Mouse (Mus musculus) bone marrow macrophage, adult 2 months (primary cell): Measurements from ENCODE around the gene Arl14.

Source experiments
- CTCF ChIP-seq: IDR thresholded peaks from 2 replicates; pipeline ENCODE4 v1.5.1; 2012; ENCODE audit warnings: low read depth, mild to moderate bottlenecking, low read length, moderate library complexity
- POLR2A ChIP-seq: IDR thresholded peaks from 2 replicates; pipeline ENCODE4 v1.6.1; 2012; ENCODE audit warnings: mild to moderate bottlenecking, low read depth, low read length, borderline replicate concordance

- TF ChIP-seq POLR2A (no peak), CTCF (no peak)
Observed at GRCm38 (mm10) chr3:69228002-69228401, 5.8 kb downstream of the Arl14 start.
